1 mouse cellular context compared by ENCODE assay signal in genomic region chr13:76098116-76098492, GRCm38 (mm10).
TF ChIP-seq lines count a peak whose summit lies in the region.

No protein-coding gene starts in this region.

TF ChIP-seq in CH12.LX, 34 proteins besides CTCF, POLR2A, EP300 and RAD21 (continued from another document):
- TF ChIP-seq IRF4 (IDR thresholded peaks at IDR 0.05; ENCODE audit: low read depth, low read length) (0 out of 2 replicates have a peak, but pooled peaks have one; percentile 7), MYC (IDR thresholded peaks at IDR 0.05; ENCODE audit: low read depth, low read length) (0 out of 2 replicates have a peak, but pooled peaks have one; percentile 55), TBP (conservative IDR thresholded peaks at IDR 0.05; ENCODE audit: low read depth, low read length) (no peak), NRF1 (IDR thresholded peaks at IDR 0.05; ENCODE audit: low read depth, low read length) (peak; percentile 62), MAX (IDR thresholded peaks at IDR 0.05; ENCODE audit: low read length) (peak; percentile 59)
